Mouse (Mus musculus): ENCODE results near the gene Zfp12. TPM values are rescaled to one million over a fixed set of nuclear protein-coding genes. Genes with fewer than 3 reads are reported as not detected.

Zfp12 gene
- polyA plus RNA-seq, 1 experiment from 2014 or later, result 16.4 TPM

GRCm38 (mm10) chr5:143272108-143272507 is 37.1 kb downstream of the Zfp12 start:
- no peaks in the 10 kb centered on the region for H3K36me3 ChIP-seq (ENCODE audit: control insufficient read depth, insufficient read depth, low read length)
- no peak overlapping the region for H3K27ac ChIP-seq (ENCODE audit: low read depth, low read length)
- 79% methylated on average over 3 of the region's 3 CpGs for WGBS
- H3K27me3 ChIP-seq (replicated peaks; ENCODE audit: control insufficient read depth, insufficient read depth, low read length), result no peaks in the 10 kb centered on the region
- no peak overlapping the region for H3K4me2 ChIP-seq (ENCODE audit: low read length)
- no peak for ATAC-seq
- H3K9me3 ChIP-seq (ENCODE audit: control insufficient read depth, low read length), result no peaks in the 10 kb centered on the region
- no peak overlapping the region for H3K9ac ChIP-seq (ENCODE audit: low read depth, low read length)
- H3K4me3 ChIP-seq (ENCODE audit: low read length), result no peak overlapping the region
- H3K4me1 ChIP-seq (ENCODE audit: control insufficient read depth, insufficient read depth, low read depth, low read length), result peaks cover 28% of the 10 kb centered on the region

DNA sequence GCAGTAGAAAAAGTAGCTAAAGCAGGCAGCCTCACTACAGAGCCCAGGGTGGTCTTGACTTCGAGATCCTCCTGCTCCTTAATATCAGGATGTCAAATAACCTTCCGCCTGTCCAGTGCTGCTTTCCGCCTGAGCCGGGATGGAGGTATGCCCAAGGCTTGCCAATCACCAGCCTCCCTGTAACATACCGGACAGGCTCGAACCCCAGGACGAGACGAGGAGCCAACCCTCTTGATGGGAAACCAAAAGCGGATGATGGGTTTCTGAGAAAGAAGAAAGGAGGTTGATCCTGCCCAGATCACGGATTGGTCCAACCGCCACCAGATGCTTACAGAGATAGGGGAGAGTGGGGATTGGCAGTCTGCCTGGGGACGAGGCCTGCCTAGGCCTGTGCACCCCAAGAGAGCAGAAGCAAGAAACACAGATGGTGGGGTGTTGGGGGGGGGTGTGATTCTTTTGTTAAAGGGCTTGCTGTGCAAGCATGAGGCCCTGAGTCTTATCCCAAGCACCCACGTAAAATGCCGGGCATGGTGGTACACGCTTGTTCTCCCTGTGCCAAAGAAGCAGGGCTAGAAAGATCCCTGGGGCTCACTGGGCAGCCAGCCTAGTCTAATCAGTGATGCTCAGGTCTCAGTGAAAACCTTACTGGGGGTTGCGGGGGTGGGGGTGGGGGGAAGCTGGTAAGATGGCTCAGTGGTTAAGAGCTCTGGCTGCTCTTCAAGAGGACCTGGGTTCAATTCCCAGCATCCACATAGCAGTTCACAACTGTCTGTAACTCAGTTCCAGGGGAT is 37.8 kb downstream of the Zfp12 start:
- WGBS, result 80% methylated on average over 16 of the region's 16 CpGs
- Histone ChIP-seq H3K4me1 (ENCODE audit: control insufficient read depth, insufficient read depth, low read depth, low read length) (peaks cover 25% of the 10 kb centered on the region), H3K4me3 (ENCODE audit: low read length) (no peak overlapping the region), H3K27ac (ENCODE audit: low read depth, low read length) (no peak overlapping the region), H3K9me3 (ENCODE audit: control insufficient read depth, low read length) (no peaks in the 10 kb centered on the region), H3K9ac (ENCODE audit: low read depth, low read length) (no peak overlapping the region), H3K36me3 (ENCODE audit: control insufficient read depth, insufficient read depth, low read length) (no peaks in the 10 kb centered on the region), H3K27me3 (replicated peaks; ENCODE audit: control insufficient read depth, insufficient read depth, low read length) (0 out of 2 replicates have a peak, but pooled peaks cover under 1% of the 10 kb centered on the region), H3K4me2 (ENCODE audit: low read length) (no peak overlapping the region)
- no peak for ATAC-seq

DNA sequence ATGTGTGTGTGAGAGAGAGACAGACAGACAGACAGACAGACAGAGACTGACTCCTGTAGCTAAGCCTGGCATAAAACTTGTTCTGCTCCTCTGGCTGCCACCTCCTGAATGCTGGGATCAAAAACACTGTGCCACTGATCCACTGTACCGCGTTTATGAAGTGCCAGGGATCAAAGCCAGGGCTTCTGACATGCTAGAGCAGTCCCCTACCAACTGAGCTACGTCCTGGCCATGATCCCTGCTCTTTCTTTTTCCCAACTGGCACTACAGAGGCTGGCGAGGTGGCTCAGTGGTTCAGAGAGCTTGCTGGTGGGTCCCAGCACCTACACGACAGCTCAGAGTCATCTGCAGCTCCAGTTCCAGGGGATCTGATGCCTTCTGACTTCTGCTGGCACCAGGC is 40.8 kb downstream of the Zfp12 start:
- no peak overlapping the region for H3K4me2 ChIP-seq (ENCODE audit: low read length)
- no peak overlapping the region for H3K4me3 ChIP-seq (ENCODE audit: low read length)
- no peak overlapping the region for H3K27ac ChIP-seq (ENCODE audit: low read depth, low read length)
- H3K9me3 ChIP-seq (ENCODE audit: control insufficient read depth, low read length), result no peaks in the 10 kb centered on the region
- no peaks in the 10 kb centered on the region for H3K36me3 ChIP-seq (ENCODE audit: control insufficient read depth, insufficient read depth, low read length)
- no peak overlapping the region for H3K9ac ChIP-seq (ENCODE audit: low read depth, low read length)
- peaks cover 8% of the 10 kb centered on the region for H3K4me1 ChIP-seq (ENCODE audit: control insufficient read depth, insufficient read depth, low read depth, low read length)
- H3K27me3 ChIP-seq (replicated peaks; ENCODE audit: control insufficient read depth, insufficient read depth, low read length), result 0 out of 2 replicates have a peak, but pooled peaks cover 2% of the 10 kb centered on the region
- ATAC-seq, result no peak
- 46% methylated on average over 5 of the region's 5 CpGs for WGBS

- WGBS, result 44% methylated on average over 10 of the region's 10 CpGs
- no peak for ATAC-seq
- no peak overlapping the region for H3K9ac ChIP-seq (ENCODE audit: low read depth, low read length)
- no peak overlapping the region for H3K4me3 ChIP-seq (ENCODE audit: low read length)
- no peak overlapping the region for H3K4me2 ChIP-seq (ENCODE audit: low read length)
- no peaks in the 10 kb centered on the region for H3K4me1 ChIP-seq (ENCODE audit: control insufficient read depth, insufficient read depth, low read depth, low read length)
- H3K27me3 ChIP-seq (replicated peaks; ENCODE audit: control insufficient read depth, insufficient read depth, low read length), result 0 out of 2 replicates have a peak, but pooled peaks cover 2% of the 10 kb centered on the region
- no peak overlapping the region for H3K27ac ChIP-seq (ENCODE audit: low read depth, low read length)
- no peaks in the 10 kb centered on the region for H3K36me3 ChIP-seq (ENCODE audit: control insufficient read depth, insufficient read depth, low read length)
- H3K9me3 ChIP-seq (ENCODE audit: control insufficient read depth, low read length), result no peaks in the 10 kb centered on the region
These were observed 44.3 kb downstream of the Zfp12 start for GRCm38 (mm10) chr5:143279247-143279646.

- 50% methylated on average over 6 of the region's 6 CpGs for WGBS
- ATAC-seq, result no peak
- Histone ChIP-seq H3K4me2 (ENCODE audit: low read length) (no peak overlapping the region), H3K27ac (ENCODE audit: low read depth, low read length) (no peak overlapping the region), H3K4me1 (ENCODE audit: control insufficient read depth, insufficient read depth, low read depth, low read length) (peaks cover 8% of the 10 kb centered on the region), H3K9ac (ENCODE audit: low read depth, low read length) (no peak overlapping the region), H3K9me3 (ENCODE audit: control insufficient read depth, low read length) (no peaks in the 10 kb centered on the region), H3K36me3 (ENCODE audit: control insufficient read depth, insufficient read depth, low read length) (no peaks in the 10 kb centered on the region), H3K4me3 (ENCODE audit: low read length) (no peak overlapping the region), H3K27me3 (replicated peaks; ENCODE audit: control insufficient read depth, insufficient read depth, low read length) (peaks cover 26% of the 10 kb centered on the region)
These were observed 49.8 kb downstream of the Zfp12 start for GRCm38 (mm10) chr5:143284762-143285161.

- Histone ChIP-seq H3K4me2 (ENCODE audit: low read length) (peak overlapping the region; percentile 49), H3K9me3 (ENCODE audit: control insufficient read depth, low read length) (no peaks in the 10 kb centered on the region), H3K9ac (ENCODE audit: low read depth, low read length) (0 out of 2 replicates have a peak overlapping the region, but pooled peaks have one; percentile 44), H3K27ac (ENCODE audit: low read depth, low read length) (no peak overlapping the region), H3K27me3 (replicated peaks; ENCODE audit: control insufficient read depth, insufficient read depth, low read length) (peaks cover 42% of the 10 kb centered on the region), H3K4me1 (ENCODE audit: control insufficient read depth, insufficient read depth, low read depth, low read length) (peaks cover 8% of the 10 kb centered on the region), H3K4me3 (ENCODE audit: low read length) (peak overlapping the region; percentile 24), H3K36me3 (ENCODE audit: control insufficient read depth, insufficient read depth, low read length) (no peaks in the 10 kb centered on the region)
- 3% methylated on average over 48 of the region's 48 CpGs for WGBS
- no peak for ATAC-seq
These were observed 52.9 kb downstream of the Zfp12 start for GRCm38 (mm10) chr5:143287774-143288328.

DNA sequence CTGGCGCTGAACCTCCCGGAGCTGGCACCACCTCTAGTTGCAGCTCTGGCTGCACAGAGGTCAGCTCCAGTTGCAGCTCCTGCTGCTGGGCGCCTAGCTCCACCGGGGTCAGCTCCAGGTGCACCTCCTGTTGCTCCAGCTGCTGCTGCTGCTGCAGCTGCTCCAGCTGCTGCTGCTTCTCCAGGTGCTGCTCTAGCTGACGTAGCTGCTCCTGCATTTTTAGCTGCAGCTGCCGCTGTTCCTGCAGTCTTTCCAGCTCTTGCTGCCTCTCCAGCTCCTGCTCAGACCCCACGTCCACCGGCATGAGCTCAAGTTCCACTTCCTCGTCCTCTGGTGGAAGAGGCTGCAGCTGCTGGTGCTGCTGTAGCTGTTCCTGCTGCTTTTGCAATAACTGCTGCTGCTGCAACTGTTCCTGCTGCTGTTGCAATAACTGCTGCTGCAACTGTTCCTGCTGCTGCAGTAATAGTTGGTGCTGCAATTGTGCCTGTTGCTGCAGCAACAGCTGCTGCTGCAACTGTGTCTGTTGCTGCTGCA is 53.5 kb downstream of the Zfp12 start:
- H3K27ac ChIP-seq (ENCODE audit: low read depth, low read length), result no peak overlapping the region
- peak overlapping the region; percentile 24 for H3K4me3 ChIP-seq (ENCODE audit: low read length)
- no peaks in the 10 kb centered on the region for H3K9me3 ChIP-seq (ENCODE audit: control insufficient read depth, low read length)
- H3K27me3 ChIP-seq (replicated peaks; ENCODE audit: control insufficient read depth, insufficient read depth, low read length), result peaks cover 42% of the 10 kb centered on the region
- ATAC-seq, result no peak
- 15% methylated on average over 7 of the region's 9 CpGs for WGBS
- H3K4me2 ChIP-seq (ENCODE audit: low read length), result peak overlapping the region; percentile 49; the same call in 1 of the 2 replicates
- H3K4me1 ChIP-seq (ENCODE audit: control insufficient read depth, insufficient read depth, low read depth, low read length), result peaks cover 13% of the 10 kb centered on the region
- no peaks in the 10 kb centered on the region for H3K36me3 ChIP-seq (ENCODE audit: control insufficient read depth, insufficient read depth, low read length)
- H3K9ac ChIP-seq (ENCODE audit: low read depth, low read length), result no peak overlapping the region

DNA sequence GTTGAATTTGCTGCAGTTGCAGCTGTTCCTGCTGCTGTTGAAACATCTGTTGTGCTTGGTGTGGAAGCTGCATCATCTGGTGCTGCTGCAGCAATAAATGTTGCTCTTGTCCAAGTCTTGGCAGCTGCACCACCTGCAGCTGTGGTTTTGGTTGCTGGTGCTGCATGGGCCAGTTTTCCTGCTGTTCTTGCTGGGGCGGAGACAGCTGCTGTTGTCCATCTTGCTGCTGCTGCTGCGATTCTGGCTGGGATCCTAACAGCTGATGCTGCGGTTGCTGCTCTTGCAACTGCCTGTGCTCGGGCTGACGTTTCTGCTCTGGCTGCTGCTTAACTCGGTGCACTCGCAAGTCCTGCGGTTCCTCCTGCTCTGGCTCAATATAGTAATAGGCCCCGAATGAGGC is 54.3 kb downstream of the Zfp12 start:
- no peaks in the 10 kb centered on the region for H3K36me3 ChIP-seq (ENCODE audit: control insufficient read depth, insufficient read depth, low read length)
- H3K27me3 ChIP-seq (replicated peaks; ENCODE audit: control insufficient read depth, insufficient read depth, low read length), result peaks cover 46% of the 10 kb centered on the region
- H3K9ac ChIP-seq (ENCODE audit: low read depth, low read length), result no peak overlapping the region
- no peak for ATAC-seq
- no peaks in the 10 kb centered on the region for H3K9me3 ChIP-seq (ENCODE audit: control insufficient read depth, low read length)
- H3K4me1 ChIP-seq (ENCODE audit: control insufficient read depth, insufficient read depth, low read depth, low read length), result peaks cover 18% of the 10 kb centered on the region
- no peak overlapping the region for H3K4me2 ChIP-seq (ENCODE audit: low read length)
- H3K4me3 ChIP-seq (ENCODE audit: low read length), result no peak overlapping the region
- H3K27ac ChIP-seq (ENCODE audit: low read depth, low read length), result no peak overlapping the region
- 79% methylated on average over 9 of the region's 9 CpGs for WGBS

GRCm38 (mm10) chr5:143292879-143293278 is 57.9 kb downstream of the Zfp12 start:
- Histone ChIP-seq H3K9me3 (ENCODE audit: control insufficient read depth, low read length) (no peaks in the 10 kb centered on the region), H3K36me3 (ENCODE audit: control insufficient read depth, insufficient read depth, low read length) (no peaks in the 10 kb centered on the region), H3K27me3 (replicated peaks; ENCODE audit: control insufficient read depth, insufficient read depth, low read length) (peaks cover 38% of the 10 kb centered on the region), H3K27ac (ENCODE audit: low read depth, low read length) (no peak overlapping the region), H3K4me2 (ENCODE audit: low read length) (peak overlapping the region; percentile 96), H3K9ac (ENCODE audit: low read depth, low read length) (peak overlapping the region; percentile 72), H3K4me1 (ENCODE audit: control insufficient read depth, insufficient read depth, low read depth, low read length) (peaks cover 16% of the 10 kb centered on the region), H3K4me3 (ENCODE audit: low read length) (peak overlapping the region; percentile 59)
- WGBS, result 2% methylated on average over 14 of the region's 19 CpGs
- peak; percentile 26 for ATAC-seq

Measured in hindbrain, embryonic 16.5 days (tissue).